Mouse (Mus musculus) v-Abl transformed pro-B cells (cell line): ENCODE measurements around the gene Pacsin2.
"Not testable (repeated sequence)": the region's sequence is repeated elsewhere in the genome, so short reads cannot be mapped to it uniquely, and the experiment has no call there.

Experiments
- in situ Hi-C, 2 experiments: fragments of 400-800 bp; cut with MboI; formaldehyde crosslinking; loops; one replicate each; pipeline ENCODE4 v1.15.1; 2025; ENCODE audit not compliant: unreplicated experiment in 2 of 2

The Pacsin2 gene

GRCm38 (mm10) chr15:83387911-83388310 lies 76.5 kb downstream of the Pacsin2 start:
- in situ Hi-C loops: no loop called here

DNA sequence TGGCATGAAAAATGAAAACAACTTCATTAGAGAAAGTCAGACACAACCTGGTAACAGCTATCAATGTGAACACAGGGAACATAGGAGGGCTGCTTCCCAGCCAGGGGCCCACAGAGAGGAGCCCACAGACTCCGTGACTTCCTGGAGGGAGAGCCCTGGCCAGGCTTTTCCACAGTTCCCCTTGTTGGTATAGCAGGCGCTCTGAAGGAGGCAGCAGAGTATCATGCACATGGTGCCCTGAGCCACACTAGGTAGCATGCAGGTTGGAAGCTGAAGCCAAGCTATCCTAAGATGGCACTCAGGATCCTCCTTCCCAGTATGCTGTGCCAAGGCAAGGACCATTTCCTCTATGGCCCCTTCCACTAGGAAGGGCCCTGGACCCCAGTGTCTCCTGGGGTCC lies 80.8 kb downstream of the Pacsin2 start:
- in situ Hi-C loops: no loop called here

GRCm38 (mm10) chr15:83383136-83383535 lies 81.3 kb downstream of the Pacsin2 start:
- in situ Hi-C loops: no loop called here

DNA sequence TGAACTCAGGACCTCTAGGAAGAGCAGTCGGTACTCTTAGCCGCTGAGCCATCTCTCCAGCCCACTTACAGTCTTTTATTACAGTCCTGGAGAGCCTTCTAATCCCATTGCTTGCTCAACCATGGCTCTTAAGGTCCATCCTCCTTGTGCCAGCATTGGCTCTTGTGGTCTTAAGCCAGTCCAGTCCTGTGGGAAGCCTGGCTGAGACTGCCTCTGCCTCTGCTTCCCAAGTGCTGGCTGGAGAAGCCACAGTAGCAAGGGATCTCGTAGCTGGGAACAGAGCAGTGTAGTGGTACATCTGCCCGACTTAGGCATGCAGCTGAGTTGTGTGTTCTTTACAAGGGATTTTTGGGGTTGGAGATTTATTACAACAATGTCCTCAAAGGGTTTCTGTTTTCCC lies 81.9 kb downstream of the Pacsin2 start:
- in situ Hi-C loops: no loop called here

DNA sequence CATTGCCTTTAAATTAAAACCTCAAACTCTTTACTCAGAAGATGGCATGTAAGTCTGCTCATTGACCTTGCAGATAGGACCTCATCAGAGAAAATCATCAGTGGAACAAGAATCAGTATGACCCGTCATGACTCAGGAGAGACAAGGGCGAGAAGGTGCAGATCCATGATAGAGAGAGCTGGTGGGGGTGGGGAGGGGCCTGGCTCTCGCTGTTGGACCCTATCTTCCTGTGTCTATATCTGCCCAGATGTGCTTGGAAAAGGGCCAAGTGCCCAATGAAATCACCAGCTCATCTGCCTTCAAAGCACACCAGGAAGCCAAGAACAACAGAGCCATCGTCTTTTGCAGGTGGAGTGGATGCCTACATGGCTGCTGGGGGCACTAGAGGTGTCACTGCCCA lies 87.3 kb downstream of the Pacsin2 start:
- in situ Hi-C loops: loop anchor here in 1 of 2 experiments (10.0 kb wide), 1 partner anchor 162 kb away; no protein-coding TSS in a partner anchor

DNA sequence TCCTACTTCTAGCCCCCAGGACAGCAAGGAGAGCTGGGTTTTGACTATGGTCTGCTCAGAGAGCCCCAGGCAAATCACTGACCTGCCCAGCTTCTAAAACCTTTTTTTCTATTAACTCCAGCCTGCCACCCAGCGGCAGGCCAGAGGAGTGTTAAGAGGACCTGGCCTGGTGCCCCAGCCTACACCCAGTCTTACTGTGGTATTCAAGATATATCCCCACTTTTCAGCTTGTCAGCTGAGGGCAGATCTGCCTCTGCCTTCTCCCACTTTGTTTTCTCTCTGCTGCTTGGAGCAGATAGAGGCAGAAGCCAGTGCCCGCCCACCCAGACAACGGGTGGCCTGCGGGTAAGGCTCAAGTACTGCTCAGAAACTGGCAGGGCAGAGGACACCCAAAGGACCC lies 89.3 kb downstream of the Pacsin2 start:
- in situ Hi-C loops: loop anchor here in 1 of 2 experiments (10.0 kb wide), 1 partner anchor 160 kb away; no protein-coding TSS in a partner anchor

GRCm38 (mm10) chr15:83374076-83374475 lies 90.3 kb downstream of the Pacsin2 start:
- in situ Hi-C loops: loop anchor here in 1 of 2 experiments (10.0 kb wide), 1 partner anchor 159 kb away; no protein-coding TSS in a partner anchor

- in situ Hi-C loops: not testable (repeated sequence)
These were observed 95.7 kb downstream of the Pacsin2 start for GRCm38 (mm10) chr15:83368702-83369101.

DNA sequence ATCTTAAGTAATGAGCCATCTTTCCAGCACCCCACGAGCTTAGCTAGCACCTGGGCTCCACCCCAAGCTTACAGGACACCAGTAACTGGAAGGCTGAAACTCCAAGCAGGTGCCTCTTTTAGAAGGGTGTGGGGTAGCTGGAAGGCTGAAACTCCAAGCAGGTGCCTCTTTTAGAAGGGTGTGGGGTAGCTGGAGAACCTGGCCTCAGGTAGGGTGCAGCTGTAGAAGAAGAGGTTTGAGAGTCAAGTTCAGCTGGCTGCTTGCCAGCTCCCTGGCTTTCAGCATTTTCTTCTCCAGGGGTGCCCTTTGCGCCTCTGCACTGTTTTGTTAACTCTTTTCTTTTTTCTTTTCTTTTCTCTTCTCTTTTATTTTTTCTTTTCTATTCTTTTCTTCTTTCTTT lies 96.1 kb downstream of the Pacsin2 start:
- in situ Hi-C loops: no loop called here

DNA sequence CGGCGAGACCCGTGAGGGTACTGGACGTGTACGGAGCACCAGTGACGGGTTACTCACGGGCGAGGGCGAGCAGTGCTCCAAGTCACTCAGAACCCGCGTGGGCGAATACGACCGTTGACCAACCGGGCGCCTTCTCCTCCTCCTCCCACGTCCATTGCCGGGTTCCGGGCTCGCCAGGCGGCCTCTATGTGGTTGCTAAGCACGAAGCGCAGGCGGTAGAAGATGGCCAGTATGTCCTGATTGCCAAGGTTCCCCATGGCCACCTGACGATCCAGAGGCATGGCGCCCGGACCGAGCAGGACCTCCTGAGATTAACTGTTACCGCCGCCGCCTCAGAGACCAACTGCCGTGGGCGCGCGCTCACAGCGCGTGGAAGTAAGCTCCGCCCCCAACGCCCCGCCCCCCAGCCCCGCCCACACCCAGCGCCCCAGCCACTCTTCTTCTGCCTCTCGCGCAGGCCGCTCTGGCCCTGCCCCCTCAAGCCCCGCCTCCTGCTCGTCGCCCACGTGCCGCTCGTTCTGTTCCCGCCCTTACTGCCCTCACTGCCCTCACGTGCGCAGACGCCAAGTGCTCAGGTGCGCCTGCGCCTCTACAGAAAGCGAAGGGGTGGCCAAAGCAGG lies 97.4 kb downstream of the Pacsin2 start:
- in situ Hi-C loops: no loop called here

DNA sequence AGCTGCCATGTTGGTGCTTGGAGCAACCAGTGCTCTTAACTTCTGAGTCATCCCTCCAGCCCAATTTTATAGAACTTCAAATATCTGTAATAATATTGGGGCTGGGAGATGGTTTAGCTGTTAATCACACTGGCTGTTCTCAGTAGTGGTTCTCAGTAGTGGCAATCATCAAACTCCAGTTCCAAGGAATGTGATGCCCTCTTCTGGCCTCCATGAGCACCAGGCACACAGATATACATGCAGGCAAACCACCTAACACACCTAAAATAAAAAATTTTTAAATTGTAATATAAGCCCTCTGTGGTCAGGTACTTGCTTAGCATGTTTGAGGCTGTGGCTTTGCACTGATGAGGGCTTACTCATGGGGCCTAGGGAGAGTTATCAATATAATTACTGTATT lies 98.7 kb downstream of the Pacsin2 start:
- in situ Hi-C loops: no loop called here

DNA sequence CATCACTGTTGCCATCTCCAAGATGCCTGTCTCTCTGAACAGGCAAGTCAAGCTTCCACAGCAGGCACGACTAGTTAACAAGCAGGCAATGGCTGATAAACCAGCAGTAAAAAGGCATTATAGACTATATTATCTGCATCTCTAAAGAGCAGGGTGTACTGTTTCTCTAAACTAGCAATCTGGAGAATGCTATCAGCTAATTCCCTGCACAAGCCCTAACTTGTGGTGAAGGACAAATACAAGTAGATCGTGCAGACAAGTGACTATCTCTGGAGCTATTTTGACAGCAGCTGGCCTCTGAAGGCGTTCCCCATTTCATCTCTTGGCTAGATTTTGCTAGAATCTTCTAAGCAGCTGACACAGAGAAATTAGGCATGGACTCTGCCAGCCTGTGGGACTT lies 100.2 kb downstream of the Pacsin2 start:
- in situ Hi-C loops: no loop called here

- in situ Hi-C loops: not testable (repeated sequence)
These were observed 101.6 kb downstream of the Pacsin2 start for GRCm38 (mm10) chr15:83362813-83363212.

- in situ Hi-C loops: not testable (repeated sequence)
These were observed 103.5 kb downstream of the Pacsin2 start for GRCm38 (mm10) chr15:83360899-83361298.

DNA sequence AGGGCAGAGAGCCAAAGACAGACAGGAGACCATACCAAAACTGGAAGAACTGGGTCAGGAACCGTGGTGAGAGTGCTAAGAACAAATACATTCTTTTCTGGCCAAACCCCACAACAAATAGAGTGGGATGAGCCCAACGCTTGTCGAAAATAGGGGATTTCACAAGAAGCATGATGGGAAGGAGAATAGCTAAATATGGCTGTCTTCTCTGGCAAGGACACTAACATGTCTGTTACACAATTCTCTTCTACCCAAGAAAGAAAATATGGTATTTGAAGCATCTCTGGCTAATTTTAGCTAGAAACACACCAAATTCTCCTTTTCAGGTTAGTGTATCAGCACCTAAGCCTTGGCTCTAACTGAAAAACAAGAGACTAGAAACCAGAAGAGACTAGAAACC lies 104.3 kb downstream of the Pacsin2 start:
- in situ Hi-C loops: no loop called here

DNA sequence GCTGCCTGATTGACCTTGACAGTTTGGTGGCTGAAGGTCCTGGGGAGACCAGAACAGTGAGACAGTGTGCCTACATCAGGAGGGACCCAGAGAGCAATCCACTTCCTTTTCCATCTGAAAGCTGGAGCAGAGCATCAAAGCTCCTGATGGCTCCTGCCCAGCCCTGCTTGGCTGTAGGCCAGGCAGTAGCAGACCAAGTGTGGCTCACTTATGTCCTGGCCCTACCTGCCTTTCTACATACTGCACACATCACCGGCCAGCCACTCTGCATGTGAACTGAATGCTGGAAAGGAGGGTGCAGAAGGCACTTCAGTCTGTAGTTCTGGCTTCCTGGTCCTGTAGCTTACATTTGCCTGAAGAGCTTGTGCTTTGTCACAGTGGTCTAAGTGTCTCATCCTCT lies 105.9 kb downstream of the Pacsin2 start:
- in situ Hi-C loops: no loop called here

- in situ Hi-C loops: no loop called here
These were observed 112.9 kb downstream of the Pacsin2 start for GRCm38 (mm10) chr15:83351546-83351945.

DNA sequence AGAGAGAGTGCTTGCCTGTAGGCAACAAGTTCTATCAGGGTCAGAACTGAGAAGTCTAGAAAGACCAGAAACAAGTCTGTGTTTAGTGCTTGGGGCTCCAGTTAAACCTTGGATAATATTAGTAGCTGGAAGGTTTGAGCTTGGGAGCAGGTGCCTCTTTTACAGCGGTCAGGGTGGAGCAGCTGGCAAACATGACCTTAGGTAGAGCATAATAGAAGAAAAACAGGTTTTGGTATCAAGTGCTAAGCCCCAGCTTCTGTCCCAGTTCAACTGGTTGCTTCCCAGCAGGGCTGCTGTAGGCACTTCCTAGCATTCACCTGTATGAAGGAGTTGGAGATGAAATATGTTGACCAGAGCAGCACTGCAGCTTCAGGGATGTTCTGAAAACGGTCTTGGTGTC lies 113.5 kb downstream of the Pacsin2 start:
- in situ Hi-C loops: no loop called here

- in situ Hi-C loops: no loop called here
These were observed 114.3 kb downstream of the Pacsin2 start, which contains the start of gene Arfgap3 for GRCm38 (mm10) chr15:83349954-83350711. Gene Arfgap3 (minus strand): TSS chr15:83350247.

DNA sequence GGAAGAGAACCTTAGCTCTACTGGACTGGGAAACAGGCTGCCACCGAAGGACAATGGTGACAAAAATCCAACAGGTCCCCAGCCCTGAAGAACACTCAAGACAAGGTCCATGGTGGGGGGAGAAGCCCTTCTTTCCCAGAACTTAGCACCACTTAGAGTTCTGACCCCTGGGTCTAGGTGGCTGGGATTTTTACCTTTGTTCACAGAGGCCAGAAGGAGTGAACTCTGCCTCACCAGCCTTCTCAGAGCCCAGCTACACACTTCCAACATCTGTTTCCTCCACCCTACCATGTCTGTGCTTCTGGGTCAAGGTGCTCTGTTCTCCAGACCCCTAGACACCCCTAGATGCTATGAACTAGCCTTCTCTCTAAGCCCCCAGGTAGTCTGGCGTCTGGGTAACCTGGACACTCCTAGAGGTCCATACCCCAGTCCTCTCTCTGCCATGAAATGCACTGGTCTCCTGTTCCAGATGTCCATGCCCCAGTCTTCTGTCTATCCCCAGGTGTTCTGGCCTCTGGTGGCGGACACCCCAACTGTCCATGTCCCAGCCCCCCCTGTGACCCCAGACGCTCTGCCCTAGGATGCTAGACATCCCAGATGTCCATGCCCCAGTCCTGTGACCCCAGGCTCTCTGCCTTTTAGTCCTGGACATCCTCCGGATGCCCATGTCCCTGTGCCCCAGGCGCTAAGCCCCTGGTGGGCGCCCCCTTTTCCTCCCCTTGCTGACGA lies 115.0 kb downstream of the Pacsin2 start:
- in situ Hi-C loops: no loop called here

DNA sequence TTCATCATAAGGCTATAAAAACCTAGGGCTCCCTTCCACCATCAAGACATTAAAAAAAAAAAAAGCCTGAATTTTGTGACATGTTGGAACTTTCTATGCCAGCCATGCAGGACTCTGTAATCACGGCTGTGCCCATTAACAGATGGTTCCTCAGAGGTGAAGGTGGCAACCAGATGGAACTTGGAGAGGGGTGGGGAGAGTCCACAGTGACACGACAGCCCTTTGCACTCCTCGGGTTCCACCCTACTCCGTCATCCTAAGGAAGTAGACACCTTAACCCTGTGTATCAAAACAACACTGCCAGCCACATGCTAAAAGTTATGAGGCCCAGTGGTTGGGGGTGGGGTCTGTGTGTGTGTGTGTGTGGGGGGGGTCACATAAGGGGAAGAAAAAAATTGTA lies 115.7 kb downstream of the Pacsin2 start:
- in situ Hi-C loops: no loop called here
